Mouse (Mus musculus) stomach, embryonic 15.5 days (tissue): ENCODE data around the gene Alox8. TPM values are rescaled to one million over a fixed set of nuclear protein-coding genes. Genes with fewer than 3 reads are reported as not detected.

Experiments
- ATAC-seq: fragments of 200-750 bp; cut with Nextera tagmentation; 2 replicates; pipeline ENCODE4 v1.8.0; 2017; ENCODE audit warnings: low read depth, moderate number of reproducible peaks, moderate TSS enrichment; ENCODE audit not compliant: insufficient read depth, low FRiP score
- H3K27ac ChIP-seq: fragments of 300-500 bp; sonication (generic); 2 replicates; pipeline ENCODE4 v1.5.1; 2015; ENCODE audit warnings: mild to moderate bottlenecking, inconsistent platforms
- H3K27me3 ChIP-seq: fragments of 300-500 bp; sonication (generic); replicated peaks from 2 replicates; pipeline ENCODE4 v1.6.1; 2015; ENCODE audit warnings: inconsistent platforms
- H3K36me3 ChIP-seq: fragments of 300-500 bp; sonication (generic); 2 replicates; pipeline ENCODE4 v1.6.1; 2015; ENCODE audit warnings: inconsistent platforms
- H3K4me1 ChIP-seq: fragments of 300-500 bp; sonication (generic); 2 replicates; pipeline ENCODE4 v1.6.1; 2015; ENCODE audit warnings: inconsistent platforms
- H3K4me2 ChIP-seq: fragments of 300-500 bp; sonication (generic); 2 replicates; pipeline ENCODE4 v1.6.1; 2015; ENCODE audit warnings: mild to moderate bottlenecking, inconsistent platforms
- H3K4me3 ChIP-seq: fragments of 300-500 bp; sonication (generic); replicated peaks from 2 replicates; pipeline ENCODE4 v1.5.1; 2015; ENCODE audit warnings: inconsistent platforms
- H3K9ac ChIP-seq: fragments of 300-500 bp; sonication (generic); 2 replicates; pipeline ENCODE4 v1.6.1; 2015; ENCODE audit warnings: inconsistent platforms
- H3K9me3 ChIP-seq: fragments of 300-500 bp; sonication (generic); 2 replicates; pipeline ENCODE4 v1.6.1; 2016; ENCODE audit warnings: inconsistent platforms
- WGBS: fragments of 180-500 bp; shearing (Covaris S2); methylation state at CpG from one replicate; pipeline ENCODE4 v1.1.7; 2015; 5-methylcytosine and 5-hydroxymethylcytosine counted together
- polyA plus RNA-seq: library from polyadenylated mRNA; unstranded; fragments of >200 nt; fragmentation: Nextera tagmentation; extraction: Ambion mirVana; gene quantifications from 2 replicates; pipeline ENCODE4 v1.2.1, GENCODE M21; 2015

Alox8 gene
- polyA plus RNA-seq, 1 experiment from 2014 or later = 0.31 TPM

- Histone ChIP-seq H3K27me3 (no peaks in the 10 kb centered on the region), H3K4me1 (peaks cover 7% of the 10 kb centered on the region; the same call in 1 of the 2 replicates), H3K36me3 (no peaks in the 10 kb centered on the region), H3K9me3 (no peaks in the 10 kb centered on the region), H3K4me2 (no peak overlapping the region), H3K27ac (no peak overlapping the region), H3K9ac (no peak overlapping the region), H3K4me3 (no peak overlapping the region)
- ATAC-seq = no peak
- WGBS = 78% methylated on average over 7 of the region's 7 CpGs
Measured at GRCm38 (mm10) chr11:69147546-69147945, 50.1 kb downstream of the Alox8 start.

- Histone ChIP-seq H3K9ac (no peak overlapping the region), H3K4me1 (peaks cover 15% of the 10 kb centered on the region), H3K4me2 (no peak overlapping the region; the same call in 1 of the 2 replicates), H3K36me3 (no peaks in the 10 kb centered on the region), H3K27ac (no peak overlapping the region), H3K4me3 (no peak overlapping the region), H3K9me3 (no peaks in the 10 kb centered on the region), H3K27me3 (no peaks in the 10 kb centered on the region; the same call in 1 of the 2 replicates)
- 76% methylated on average over 6 of the region's 6 CpGs for WGBS
- no peak for ATAC-seq
Measured at GRCm38 (mm10) chr11:69135361-69135760, 62.3 kb downstream of the Alox8 start.

GRCm38 (mm10) chr11:69134622-69134968, 63.0 kb downstream of the Alox8 start:
- Histone ChIP-seq H3K36me3 (no peaks in the 10 kb centered on the region), H3K4me3 (peak overlapping the region; percentile 44), H3K9me3 (no peaks in the 10 kb centered on the region), H3K4me1 (peaks cover 15% of the 10 kb centered on the region), H3K9ac (no peak overlapping the region), H3K27ac (no peak overlapping the region), H3K4me2 (peak overlapping the region; percentile 82), H3K27me3 (no peaks in the 10 kb centered on the region; the same call in 1 of the 2 replicates)
- no peak; the same call in 1 of the 2 replicates for ATAC-seq
- WGBS = 27% methylated on average over 8 of the region's 8 CpGs

Other genes with a start within 250 kb of the Alox8 start
- gene Arhgef15, start 240.4 kb downstream of the Alox8 start, polyA plus RNA-seq = 8.5 and 8.8 TPM in 2 replicates
- gene Slc25a35, start 229.7 kb downstream of the Alox8 start, polyA plus RNA-seq = 5.1 and 5.3 TPM in 2 replicates
- 55.9 and 63.0 TPM in 2 replicates for gene Rangrf, start 222.7 kb downstream of the Alox8 start, polyA plus RNA-seq
- 31.5 and 33.7 TPM in 2 replicates for gene Pfas, start 189.4 kb downstream of the Alox8 start, polyA plus RNA-seq
- 40.3 and 45.5 TPM in 2 replicates for gene Ctc1, start 181.9 kb downstream of the Alox8 start, polyA plus RNA-seq
- 134 and 146 TPM in 2 replicates for gene Aurkb, start 152.2 kb downstream of the Alox8 start, polyA plus RNA-seq
- 10.3 and 10.7 TPM in 2 replicates for gene Borcs6, start 138.1 kb downstream of the Alox8 start, polyA plus RNA-seq
- gene Tmem107, start 127.0 kb downstream of the Alox8 start, polyA plus RNA-seq = 49.6 and 55.0 TPM in 2 replicates
- 68.5 and 84.6 TPM in 2 replicates for gene Vamp2, start 109.4 kb downstream of the Alox8 start, polyA plus RNA-seq
- gene Per1, start 102.6 kb downstream of the Alox8 start, polyA plus RNA-seq = 15.4 and 20.3 TPM in 2 replicates
- gene Hes7, start 77.4 kb downstream of the Alox8 start, polyA plus RNA-seq = 0.76 and 1.0 TPM in 2 replicates
- gene 9130213A22Rik, start 75.3 kb downstream of the Alox8 start, polyA plus RNA-seq = 0.37 TPM in 2 replicates
- 0.27 and 1.2 TPM in 2 replicates for gene Aloxe3, start 71.9 kb downstream of the Alox8 start, polyA plus RNA-seq
- 4.2 and 11.5 TPM in 2 replicates for gene Alox12b, start 40.9 kb downstream of the Alox8 start, polyA plus RNA-seq
- 0.04 TPM in 1 of 2 replicates, not detected in the other for gene Gucy2e, start 39.2 kb upstream of the Alox8 start, polyA plus RNA-seq
- gene Cntrob, start 125.9 kb upstream of the Alox8 start, polyA plus RNA-seq = 18.6 and 19.5 TPM in 2 replicates
- gene Trappc1, start 126.1 kb upstream of the Alox8 start, polyA plus RNA-seq = 146 and 157 TPM in 2 replicates
- gene Kcnab3, start 128.4 kb upstream of the Alox8 start, polyA plus RNA-seq = 1.3 TPM in 2 replicates
- 12.6 and 12.8 TPM in 2 replicates for gene Rnf227, start 142.6 kb upstream of the Alox8 start, polyA plus RNA-seq
- 53.4 and 54.0 TPM in 2 replicates for gene Chd3, start 171.6 kb upstream of the Alox8 start, polyA plus RNA-seq
- gene Naa38, start 197.6 kb upstream of the Alox8 start, polyA plus RNA-seq = 154 and 179 TPM in 2 replicates
- 24.9 and 25.3 TPM in 2 replicates for gene Cyb5d1, start 197.8 kb upstream of the Alox8 start, polyA plus RNA-seq
- 26.7 and 29.4 TPM in 2 replicates for gene Tmem88, start 200.4 kb upstream of the Alox8 start, polyA plus RNA-seq
- 25.4 and 26.5 TPM in 2 replicates for gene Kdm6b, start 215.8 kb upstream of the Alox8 start, polyA plus RNA-seq